In the genomic region with DNA sequence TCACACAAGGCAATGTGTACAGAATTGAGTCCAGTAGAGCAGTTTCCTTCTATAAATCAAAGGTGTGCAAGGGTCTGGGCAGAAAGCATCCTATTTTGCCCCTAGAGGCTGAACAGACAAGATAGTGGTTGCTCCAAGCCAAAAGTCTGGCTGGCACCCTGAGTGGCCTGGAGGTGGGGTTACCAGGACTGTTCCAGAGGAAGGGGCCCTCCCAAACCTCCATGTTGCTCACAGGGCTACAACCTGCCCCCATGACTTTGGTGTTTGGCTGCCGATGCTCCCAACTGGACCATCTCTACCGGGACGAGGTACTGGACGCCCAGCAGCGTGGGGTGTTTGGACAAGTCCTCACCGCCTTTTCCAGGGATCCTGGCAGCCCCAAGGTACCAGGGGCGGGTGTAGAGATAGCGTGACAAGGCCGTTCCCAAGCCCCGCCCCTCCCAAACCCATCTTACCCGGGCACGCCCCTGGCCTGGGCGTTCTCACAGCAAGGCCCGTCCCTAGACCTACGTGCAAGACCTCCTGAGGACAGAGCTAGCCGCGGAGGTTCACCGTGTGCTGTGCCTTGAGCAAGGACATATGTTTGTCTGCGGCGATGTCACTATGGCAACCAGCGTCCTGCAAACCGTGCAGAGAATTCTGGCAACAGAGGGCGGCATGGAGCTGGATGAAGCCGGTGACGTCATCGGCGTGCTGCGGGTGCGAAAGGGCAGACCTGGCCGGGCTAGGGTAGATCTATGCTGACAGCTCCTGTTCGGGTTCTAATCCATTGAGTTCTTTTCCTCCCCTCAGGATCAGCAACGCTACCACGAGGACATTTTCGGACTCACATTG, we compare ENCODE assay signal across 8 mouse cellular contexts. TPM values are rescaled to one million over a fixed set of nuclear protein-coding genes. Genes with fewer than 3 reads are reported as not detected.
DNase-seq lines count a peak whose midpoint lies in the region; ATAC-seq and TF ChIP-seq lines count a peak whose summit lies in the region.

No protein-coding gene starts in this region.

- peak overlapping the region; percentile 59 for H3K9ac ChIP-seq in heart, embryonic 15.5 days
- H3K9ac ChIP-seq in liver, embryonic 14.5 days (replicated peaks) = peak overlapping the region; percentile 54
- peak overlapping the region; percentile 36 for H3K9ac ChIP-seq in neural tube, embryonic 11.5 days (ENCODE audit: low read length)
- H3K9ac ChIP-seq in stomach, postnatal 0 days (ENCODE audit: low read length) = peak overlapping the region; percentile 38; the same call in 1 of the 2 replicates

- peak; percentile 75 for DNase-seq in c-Kit-negative CD71-positive TER-119-positive erythroid progenitor cells, embryonic 14.5 days (ENCODE audit: low read depth, low spot score)
- DNase-seq in fibroblast of lung, adult 2 months (ENCODE audit: low read depth) = peak; percentile 80
- peak; percentile 93 for DNase-seq in kidney, postnatal 25 days
- peak; percentile 74 to 90 (median 75) for DNase-seq in liver, embryonic 14.5 days (ENCODE audit: low read depth in 3 of 3, low spot score in 3 of 3)
- peak; percentile 93 for DNase-seq in neural tube, embryonic 11.5 days (ENCODE audit: low spot score)
- DNase-seq in stomach, postnatal 0 days (ENCODE audit: low spot score) = peak; percentile 94

- H3K4me1 ChIP-seq in heart, embryonic 15.5 days (replicated peaks) = peaks cover 53% of the 10 kb centered on the region
- H3K4me1 ChIP-seq in liver, embryonic 14.5 days (replicated peaks; ENCODE audit: control insufficient read depth in 2 of 2, insufficient read depth in 2 of 2, low read length in 1 of 2) = peaks cover 3 to 12% of the 10 kb centered on the region in 2 experiments
- peaks cover 15% of the 10 kb centered on the region for H3K4me1 ChIP-seq in neural tube, embryonic 11.5 days (ENCODE audit: control insufficient read depth, insufficient read depth, low read length)
- H3K4me1 ChIP-seq in stomach, postnatal 0 days (replicated peaks; ENCODE audit: control insufficient read depth, insufficient read depth) = 0 out of 2 replicates have a peak, but pooled peaks cover 5% of the 10 kb centered on the region

- 0 out of 2 replicates have a peak, but pooled peaks have one; percentile 23 for TF ChIP-seq EP300 in liver, embryonic 14.5 days (IDR thresholded peaks at IDR 0.05; ENCODE audit: low read depth)
- TF ChIP-seq EP300 in stomach, postnatal 0 days (optimal IDR thresholded peaks at IDR 0.05) = no peak

- ATAC-seq in CD4-positive, CD25-positive, alpha-beta regulatory T cell, adult 4 months = peak; percentile 85
- ATAC-seq in heart, embryonic 15.5 days (replicated peaks; ENCODE audit: insufficient number of reproducible peaks, insufficient read depth, low FRiP score, low read depth) = peak; percentile 84
- peak; percentile 88 for ATAC-seq in liver, embryonic 14.5 days (ENCODE audit: insufficient read depth)
- ATAC-seq in neural tube, embryonic 11.5 days (ENCODE audit: insufficient read depth, low FRiP score, low TSS enrichment) = peak; percentile 83
- ATAC-seq in stomach, postnatal 0 days (ENCODE audit: low FRiP score, low TSS enrichment) = peak; percentile 90

- 1% methylated on average over 34 of the region's 34 CpGs for WGBS in heart, embryonic 15.5 days
- 3% methylated on average over 34 of the region's 34 CpGs for WGBS in liver, embryonic 14.5 days (ENCODE audit: insufficient replicate concordance)
- WGBS in neural tube, embryonic 11.5 days = under 1% methylated on average over 34 of the region's 34 CpGs
- WGBS in stomach, postnatal 0 days = 2% methylated on average over 34 of the region's 34 CpGs

- H3K36me3 ChIP-seq in heart, embryonic 15.5 days = no peaks in the 10 kb centered on the region
- no peaks in the 10 kb centered on the region for H3K36me3 ChIP-seq in liver, embryonic 14.5 days (replicated peaks; ENCODE audit: control insufficient read depth, insufficient read depth, low read depth)
- H3K36me3 ChIP-seq in neural tube, embryonic 11.5 days (ENCODE audit: control insufficient read depth, insufficient read depth, low read length) = no peaks in the 10 kb centered on the region
- no peaks in the 10 kb centered on the region for H3K36me3 ChIP-seq in stomach, postnatal 0 days (ENCODE audit: control insufficient read depth, insufficient read depth, low read length)

- H3K4me3 ChIP-seq in heart, embryonic 15.5 days = peak overlapping the region; percentile 51
- peak overlapping the region; percentile 51 to 74 for H3K4me3 ChIP-seq in liver, embryonic 14.5 days (ENCODE audit: insufficient read depth in 1 of 2, low read depth in 2 of 2, low read length in 2 of 2)
- peak overlapping the region; percentile 38 for H3K4me3 ChIP-seq in neural tube, embryonic 11.5 days (ENCODE audit: low read depth, low read length)
- H3K4me3 ChIP-seq in stomach, postnatal 0 days (ENCODE audit: low read depth, low read length) = peak overlapping the region; percentile 32

- H3K9me3 ChIP-seq in heart, embryonic 15.5 days (replicated peaks) = no peaks in the 10 kb centered on the region
- H3K9me3 ChIP-seq in liver, embryonic 14.5 days (ENCODE audit: control insufficient read depth, low read length) = no peaks in the 10 kb centered on the region
- H3K9me3 ChIP-seq in neural tube, embryonic 11.5 days (ENCODE audit: control insufficient read depth, low read length) = no peaks in the 10 kb centered on the region
- H3K9me3 ChIP-seq in stomach, postnatal 0 days (ENCODE audit: control insufficient read depth, low read length) = no peaks in the 10 kb centered on the region

- H3K4me2 ChIP-seq in heart, embryonic 15.5 days = peak overlapping the region; percentile 82
- H3K4me2 ChIP-seq in liver, embryonic 14.5 days (ENCODE audit: low read depth) = peak overlapping the region; percentile 68
- peak overlapping the region; percentile 67 for H3K4me2 ChIP-seq in neural tube, embryonic 11.5 days (ENCODE audit: low read depth)
- peak overlapping the region; percentile 59 for H3K4me2 ChIP-seq in stomach, postnatal 0 days (replicated peaks; ENCODE audit: low read depth)

- TF ChIP-seq CTCF in liver, embryonic 14.5 days (IDR thresholded peaks at IDR 0.05; ENCODE audit: low read depth) = peak; percentile 74
- peak; percentile 74 for TF ChIP-seq CTCF in stomach, postnatal 0 days (IDR thresholded peaks at IDR 0.05; ENCODE audit: low read depth)

- peak overlapping the region; percentile 72 for H3K27ac ChIP-seq in heart, embryonic 15.5 days
- no peak overlapping the region for H3K27ac ChIP-seq in liver, embryonic 14.5 days
- H3K27ac ChIP-seq in neural tube, embryonic 11.5 days (ENCODE audit: low read depth, low read length) = no peak overlapping the region
- peak overlapping the region; percentile 24 for H3K27ac ChIP-seq in stomach, postnatal 0 days (replicated peaks)

- H3K27me3 ChIP-seq in heart, embryonic 15.5 days = peaks cover 14% of the 10 kb centered on the region
- peaks cover 21% of the 10 kb centered on the region for H3K27me3 ChIP-seq in liver, embryonic 14.5 days (ENCODE audit: control insufficient read depth, insufficient read depth, low read length)
- H3K27me3 ChIP-seq in neural tube, embryonic 11.5 days (ENCODE audit: control insufficient read depth, insufficient read depth, low read length) = peaks cover 24% of the 10 kb centered on the region
- H3K27me3 ChIP-seq in stomach, postnatal 0 days (ENCODE audit: control insufficient read depth, insufficient read depth, low read length) = no peaks in the 10 kb centered on the region; the same call in 1 of the 2 replicates

RNA-seq across cellular contexts. Expression of a gene that starts 8.7 kb away (rescaled TPM):
- 1 to 10 TPM; 2.2 to 3.2 TPM for polyA plus RNA-seq in CD4-positive, CD25-positive, alpha-beta regulatory T cell, adult 4 months (2017; shearing (Covaris generic))
- polyA plus RNA-seq in heart, embryonic 15.5 days (2015; fragmentation: Nextera tagmentation; extraction: Ambion mirVana) = 0.81 and 1.6 TPM in 2 replicates
- 0.42 and 0.57 TPM in 2 replicates for polyA plus RNA-seq in liver, embryonic 14.5 days (2012; rRNA removed)
- 0.14 and 0.35 TPM in 2 replicates for polyA plus RNA-seq in liver, embryonic 14.5 days (2014; fragmentation: Nextera tagmentation; extraction: Ambion mirVana)
- polyA plus RNA-seq in neural tube, embryonic 11.5 days (2014; fragmentation: Nextera tagmentation; extraction: Ambion mirVana) = 0.54 and 0.89 TPM in 2 replicates
- 4.1 and 5.8 TPM in 2 replicates for polyA plus RNA-seq in stomach, postnatal 0 days (2015; fragmentation: Nextera tagmentation; extraction: Ambion mirVana)

RNA-seq across cellular contexts. Expression of a gene that starts 10.2 kb away (rescaled TPM):
- 10 to 100 TPM; 16.1 to 44.6 TPM for polyA plus RNA-seq in CD4-positive, CD25-positive, alpha-beta regulatory T cell, adult 4 months (2017; shearing (Covaris generic))
- 54.4 and 70.1 TPM in 2 replicates for polyA plus RNA-seq in heart, embryonic 15.5 days (2015; fragmentation: Nextera tagmentation; extraction: Ambion mirVana)
- polyA plus RNA-seq in liver, embryonic 14.5 days (2012; rRNA removed) = 16.9 and 20.4 TPM in 2 replicates
- 18.0 and 19.5 TPM in 2 replicates for polyA plus RNA-seq in liver, embryonic 14.5 days (2014; fragmentation: Nextera tagmentation; extraction: Ambion mirVana)
- 45.8 and 47.0 TPM in 2 replicates for polyA plus RNA-seq in neural tube, embryonic 11.5 days (2014; fragmentation: Nextera tagmentation; extraction: Ambion mirVana)
- 29.3 and 30.2 TPM in 2 replicates for polyA plus RNA-seq in stomach, postnatal 0 days (2015; fragmentation: Nextera tagmentation; extraction: Ambion mirVana)

RNA-seq across cellular contexts. Expression of a gene that starts 18.6 kb away (rescaled TPM):
- polyA plus RNA-seq in CD4-positive, CD25-positive, alpha-beta regulatory T cell, adult 4 months (2017; shearing (Covaris generic)) = under 1 TPM; 0.08 to 0.14 TPM
- polyA plus RNA-seq in heart, embryonic 15.5 days (2015; fragmentation: Nextera tagmentation; extraction: Ambion mirVana) = 27.9 and 30.6 TPM in 2 replicates
- polyA plus RNA-seq in liver, embryonic 14.5 days (2012; rRNA removed) = 1.3 and 1.4 TPM in 2 replicates
- polyA plus RNA-seq in liver, embryonic 14.5 days (2014; fragmentation: Nextera tagmentation; extraction: Ambion mirVana) = 1.5 TPM in 2 replicates
- 6.1 and 6.7 TPM in 2 replicates for polyA plus RNA-seq in neural tube, embryonic 11.5 days (2014; fragmentation: Nextera tagmentation; extraction: Ambion mirVana)
- polyA plus RNA-seq in stomach, postnatal 0 days (2015; fragmentation: Nextera tagmentation; extraction: Ambion mirVana) = 3.1 and 3.2 TPM in 2 replicates

RNA-seq across cellular contexts. Expression of a gene that starts 29.9 kb away (rescaled TPM):
- polyA plus RNA-seq in CD4-positive, CD25-positive, alpha-beta regulatory T cell, adult 4 months (2017; shearing (Covaris generic)) = not detected
- polyA plus RNA-seq in heart, embryonic 15.5 days (2015; fragmentation: Nextera tagmentation; extraction: Ambion mirVana) = not detected in 2 replicates
- polyA plus RNA-seq in liver, embryonic 14.5 days (2012; rRNA removed) = not detected in 2 replicates
- not detected in 2 replicates for polyA plus RNA-seq in liver, embryonic 14.5 days (2014; fragmentation: Nextera tagmentation; extraction: Ambion mirVana)
- polyA plus RNA-seq in neural tube, embryonic 11.5 days (2014; fragmentation: Nextera tagmentation; extraction: Ambion mirVana) = 0.12 and 0.54 TPM in 2 replicates
- 0.10 TPM in 1 of 2 replicates, not detected in the other for polyA plus RNA-seq in stomach, postnatal 0 days (2015; fragmentation: Nextera tagmentation; extraction: Ambion mirVana)

RNA-seq across cellular contexts. Expression of a gene that starts 31.8 kb away (rescaled TPM):
- polyA plus RNA-seq in CD4-positive, CD25-positive, alpha-beta regulatory T cell, adult 4 months (2017; shearing (Covaris generic)) = 1 to 10 TPM in 1 of 2 experiments, under 1 TPM in 1; 0.30 to 1.2 TPM
- 21.0 and 27.2 TPM in 2 replicates for polyA plus RNA-seq in heart, embryonic 15.5 days (2015; fragmentation: Nextera tagmentation; extraction: Ambion mirVana)
- 0.44 and 0.93 TPM in 2 replicates for polyA plus RNA-seq in liver, embryonic 14.5 days (2012; rRNA removed)
- polyA plus RNA-seq in liver, embryonic 14.5 days (2014; fragmentation: Nextera tagmentation; extraction: Ambion mirVana) = 0.05 and 0.28 TPM in 2 replicates
- polyA plus RNA-seq in neural tube, embryonic 11.5 days (2014; fragmentation: Nextera tagmentation; extraction: Ambion mirVana) = 16.5 and 18.6 TPM in 2 replicates
- 3.7 and 3.8 TPM in 2 replicates for polyA plus RNA-seq in stomach, postnatal 0 days (2015; fragmentation: Nextera tagmentation; extraction: Ambion mirVana)

Comparison
In these comparisons a context has a peak if more than half of its experiments do, and no peak if none do; other contexts are left out.
1. H3K27ac ChIP-seq: peak in heart, embryonic 15.5 days (single experiment) and stomach, postnatal 0 days (single experiment); none in liver, embryonic 14.5 days (single experiment) and neural tube, embryonic 11.5 days (single experiment).
2. Peak in every context shown above with its lines, with median percentiles within 50 percentile points of each other: ATAC-seq, DNase-seq, H3K4me2 ChIP-seq, H3K4me3 ChIP-seq and H3K9ac ChIP-seq.